Comparison of ENCODE assay signal across 11 mouse cellular contexts in genomic region chr17:62961596-62962291, GRCm38 (mm10).
DNase-seq lines count a peak whose midpoint lies in the region; ATAC-seq lines count a peak whose summit lies in the region.
"Had no signal": no experiment of that assay in that cellular context is flagged by ENCODE, and none has a peak within 500 bp of the region (broad histone marks: within the 10 kb centered on the region; RNA-seq: fewer than 3 reads in every experiment).

No protein-coding gene starts in this region.

- H3K4me3 ChIP-seq in midbrain, embryonic 15.5 days: no peak overlapping the region
- H3K4me3 ChIP-seq in midbrain, embryonic 14.5 days (replicated peaks; ENCODE audit: low read depth, low read length): no peak overlapping the region
- no peak overlapping the region for H3K4me3 ChIP-seq in kidney, embryonic 14.5 days (ENCODE audit: low read length)
- no peak overlapping the region for H3K4me3 ChIP-seq in stomach, embryonic 14.5 days (ENCODE audit: low read depth, low read length)

- H3K27ac ChIP-seq in midbrain, embryonic 15.5 days: no peak overlapping the region
- no peak overlapping the region for H3K27ac ChIP-seq in midbrain, embryonic 14.5 days (replicated peaks; ENCODE audit: low read depth, low read length)
- H3K27ac ChIP-seq in kidney, embryonic 14.5 days (ENCODE audit: low read depth, low read length): no peak overlapping the region
- H3K27ac ChIP-seq in stomach, embryonic 14.5 days (ENCODE audit: low read length): no peak overlapping the region

- H3K36me3 ChIP-seq in midbrain, embryonic 15.5 days (replicated peaks): no peaks in the 10 kb centered on the region
- H3K36me3 ChIP-seq in midbrain, embryonic 14.5 days (ENCODE audit: control insufficient read depth, insufficient read depth, low read length): no peaks in the 10 kb centered on the region
- H3K36me3 ChIP-seq in kidney, embryonic 14.5 days (ENCODE audit: control insufficient read depth, insufficient read depth, low read length): no peaks in the 10 kb centered on the region
- H3K36me3 ChIP-seq in stomach, embryonic 14.5 days (ENCODE audit: control insufficient read depth, insufficient read depth, low read length): no peaks in the 10 kb centered on the region

- no peak overlapping the region for H3K4me2 ChIP-seq in midbrain, embryonic 15.5 days
- H3K4me2 ChIP-seq in midbrain, embryonic 14.5 days (ENCODE audit: low read length): no peak overlapping the region
- H3K4me2 ChIP-seq in kidney, embryonic 14.5 days (replicated peaks; ENCODE audit: low read depth, low read length): peak overlapping the region; percentile 8; the same call in 1 of the 2 replicates
- H3K4me2 ChIP-seq in stomach, embryonic 14.5 days (replicated peaks; ENCODE audit: low read depth, low read length): peak overlapping the region; percentile 28; the same call in 1 of the 2 replicates

- peak; percentile 69; the same call in 1 of the 2 replicates for ATAC-seq in midbrain, embryonic 15.5 days (replicated peaks)
- ATAC-seq in midbrain, embryonic 14.5 days (ENCODE audit: low FRiP score, low TSS enrichment): no peak
- ATAC-seq in kidney, embryonic 14.5 days (ENCODE audit: low FRiP score, low TSS enrichment): peak; percentile 72
- ATAC-seq in stomach, embryonic 14.5 days (ENCODE audit: insufficient number of reproducible peaks, insufficient read depth, low FRiP score, low read depth): no peak
- ATAC-seq: intestine, embryonic 16.5 days had no signal

- no peaks in the 10 kb centered on the region for H3K27me3 ChIP-seq in midbrain, embryonic 15.5 days (replicated peaks)
- H3K27me3 ChIP-seq in midbrain, embryonic 14.5 days (ENCODE audit: control insufficient read depth, insufficient read depth, low read length): no peaks in the 10 kb centered on the region
- H3K27me3 ChIP-seq in kidney, embryonic 14.5 days (ENCODE audit: control insufficient read depth, insufficient read depth, low read length): no peaks in the 10 kb centered on the region
- no peaks in the 10 kb centered on the region for H3K27me3 ChIP-seq in stomach, embryonic 14.5 days (ENCODE audit: control insufficient read depth, insufficient read depth, low read length)

- 87% methylated on average over 19 of the region's 19 CpGs for WGBS in midbrain, embryonic 15.5 days
- WGBS in midbrain, embryonic 14.5 days: 90% methylated on average over 19 of the region's 19 CpGs
- WGBS in kidney, embryonic 14.5 days: 57% methylated on average over 19 of the region's 19 CpGs
- 47% methylated on average over 19 of the region's 19 CpGs for WGBS in stomach, embryonic 14.5 days

- DNase-seq in adrenal gland, postnatal 10 days: peak; percentile 18
- DNase-seq in adrenal gland, postnatal 14 days: no peak
- DNase-seq in midbrain, embryonic 14.5 days: no peak
- no peak for DNase-seq in layer of hippocampus, adult 11-12 months (ENCODE audit: low spot score)
- DNase-seq in layer of hippocampus, adult 9-11 months: no peak
- DNase-seq: cerebellum, postnatal 14 days; gastrocnemius, postnatal 14 days had no signal

- peaks cover 5% of the 10 kb centered on the region; the same call in 1 of the 2 replicates for H3K4me1 ChIP-seq in midbrain, embryonic 15.5 days
- H3K4me1 ChIP-seq in midbrain, embryonic 14.5 days (ENCODE audit: control insufficient read depth, insufficient read depth, low read length): no peaks in the 10 kb centered on the region
- H3K4me1 ChIP-seq in kidney, embryonic 14.5 days (ENCODE audit: control insufficient read depth, insufficient read depth, low read length): peaks cover 4% of the 10 kb centered on the region; the same call in 1 of the 2 replicates
- peaks cover 10% of the 10 kb centered on the region; the same call in 1 of the 2 replicates for H3K4me1 ChIP-seq in stomach, embryonic 14.5 days (ENCODE audit: control insufficient read depth, insufficient read depth, low read length)

- no peak overlapping the region for H3K9ac ChIP-seq in midbrain, embryonic 15.5 days
- no peak overlapping the region for H3K9ac ChIP-seq in midbrain, embryonic 14.5 days (replicated peaks; ENCODE audit: low read length)
- no peak overlapping the region for H3K9ac ChIP-seq in kidney, embryonic 14.5 days (ENCODE audit: low read depth, low read length)
- no peak overlapping the region for H3K9ac ChIP-seq in stomach, embryonic 14.5 days (replicated peaks; ENCODE audit: low read depth, low read length)

- H3K9me3 ChIP-seq in midbrain, embryonic 15.5 days: no peaks in the 10 kb centered on the region
- no peaks in the 10 kb centered on the region for H3K9me3 ChIP-seq in midbrain, embryonic 14.5 days (ENCODE audit: control insufficient read depth, low read length)
- H3K9me3 ChIP-seq in kidney, embryonic 14.5 days (ENCODE audit: control insufficient read depth, low read length): no peaks in the 10 kb centered on the region
- no peaks in the 10 kb centered on the region for H3K9me3 ChIP-seq in stomach, embryonic 14.5 days (ENCODE audit: control insufficient read depth, low read depth, low read length)

Comparison
In these comparisons a context has a peak if more than half of its experiments do, and no peak if none do; other contexts are left out.
1. ATAC-seq: peak in midbrain, embryonic 15.5 days (single experiment) and kidney, embryonic 14.5 days (single experiment); none in midbrain, embryonic 14.5 days (single experiment) and stomach, embryonic 14.5 days (single experiment).
2. H3K4me2 ChIP-seq: peak in kidney, embryonic 14.5 days (single experiment) and stomach, embryonic 14.5 days (single experiment); none in midbrain, embryonic 15.5 days (single experiment) and midbrain, embryonic 14.5 days (single experiment).